Mouse (Mus musculus) stomach, postnatal 0 days (tissue): ENCODE measurements around the gene Trcg1. TPM values are rescaled to one million over a fixed set of nuclear protein-coding genes. Genes with fewer than 3 reads are reported as not detected.

ENCODE experiments used
- ATAC-seq: fragments of 200-750 bp; cut with Nextera tagmentation; 2 replicates; pipeline ENCODE4 v1.8.0; 2017; ENCODE audit not compliant: low FRiP score, low TSS enrichment
- DNase-seq: peaks from one replicate; pipeline ENCODE4 v3.0.0-alpha.2; 2016; ENCODE audit warnings: low spot score
- H3K27ac ChIP-seq: fragments of 300-500 bp; sonication (generic); replicated peaks from 2 replicates; pipeline ENCODE4 v1.5.1; 2014; ENCODE audit warnings: mild to moderate bottlenecking, control low read depth
- H3K27me3 ChIP-seq: fragments of 300-500 bp; sonication (generic); 2 replicates; pipeline ENCODE4 v1.6.1; 2014; ENCODE audit warnings: low read length; ENCODE audit not compliant: control insufficient read depth, insufficient read depth
- H3K36me3 ChIP-seq: fragments of 300-500 bp; sonication (generic); 2 replicates; pipeline ENCODE4 v1.6.1; 2014; ENCODE audit warnings: low read length, mixed read lengths; ENCODE audit not compliant: control insufficient read depth, insufficient read depth
- H3K4me1 ChIP-seq: fragments of 300-500 bp; sonication (generic); replicated peaks from 2 replicates; pipeline ENCODE4 v1.6.1; 2014; ENCODE audit warnings: antibody characterized with exemption; ENCODE audit not compliant: control insufficient read depth, insufficient read depth
- H3K4me2 ChIP-seq: fragments of 300-500 bp; sonication (generic); replicated peaks from 2 replicates; pipeline ENCODE4 v1.6.1; 2014; ENCODE audit warnings: low read depth, mild to moderate bottlenecking, control low read depth, moderate library complexity
- H3K4me3 ChIP-seq: fragments of 300-500 bp; sonication (generic); 2 replicates; pipeline ENCODE4 v1.5.1; 2014; ENCODE audit warnings: low read depth, low read length, control low read depth
- H3K9ac ChIP-seq: fragments of 300-500 bp; sonication (generic); 2 replicates; pipeline ENCODE4 v1.6.1; 2014; ENCODE audit warnings: mild to moderate bottlenecking, low read length, control low read depth, mixed read lengths
- H3K9me3 ChIP-seq: fragments of 300-500 bp; sonication (generic); 2 replicates; pipeline ENCODE4 v1.6.1; 2016; ENCODE audit warnings: low read length; ENCODE audit not compliant: control insufficient read depth
- CTCF ChIP-seq: IDR thresholded peaks from 2 replicates; pipeline ENCODE4 v1.5.1; 2016; ENCODE audit warnings: antibody characterized with exemption, low read depth, mild to moderate bottlenecking, moderate library complexity
- EP300 ChIP-seq: optimal IDR thresholded peaks from 2 replicates; pipeline ENCODE3; 2016; ENCODE audit warnings: antibody characterized with exemption
- WGBS: fragments of 180-500 bp; shearing (Covaris S2); extraction: QIAGEN DNeasy Blood & Tissue Kit; methylation state at CpG from one replicate; pipeline ENCODE4 v1.1.7; 2014; 5-methylcytosine and 5-hydroxymethylcytosine counted together
- polyA plus RNA-seq: library from polyadenylated mRNA; unstranded; fragments of >200 nt; fragmentation: Nextera tagmentation; extraction: Ambion mirVana; gene quantifications from 2 replicates; pipeline ENCODE4 v1.2.1, GENCODE M21; 2015

Gene Trcg1
- polyA plus RNA-seq, 1 experiment from 2014 or later, result not detected

DNA sequence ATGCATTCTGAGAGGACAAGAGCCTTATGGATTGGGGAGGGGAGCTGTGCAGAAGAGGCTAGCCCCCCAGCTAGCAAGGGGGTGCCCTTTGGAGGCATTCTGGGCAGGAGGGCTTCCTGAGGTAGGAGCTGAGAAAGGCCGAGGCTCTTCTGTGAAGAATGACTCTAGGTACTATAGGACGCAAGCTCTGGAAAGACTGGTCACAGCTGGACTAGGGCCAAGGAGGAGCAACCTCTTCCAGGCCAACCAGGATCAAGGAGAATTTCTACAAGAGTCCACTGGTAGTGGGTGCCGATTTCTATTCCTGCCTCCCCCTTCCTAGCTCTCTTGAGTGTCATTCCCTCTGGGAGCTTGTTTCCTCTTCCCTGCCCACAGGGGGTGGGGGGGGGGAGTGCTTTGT lies 46.3 kb downstream of the Trcg1 start:
- TF ChIP-seq EP300, result no peak
- TF ChIP-seq CTCF, result no peak
- Histone ChIP-seq H3K4me2 (no peak overlapping the region), H3K27ac (no peak overlapping the region), H3K4me3 (no peak overlapping the region), H3K9ac (no peak overlapping the region), H3K4me1 (no peaks in the 10 kb centered on the region), H3K9me3 (no peaks in the 10 kb centered on the region), H3K36me3 (no peaks in the 10 kb centered on the region), H3K27me3 (no peaks in the 10 kb centered on the region)
- 56% methylated on average over 3 of the region's 3 CpGs for WGBS
- DNase-seq (no peak), ATAC-seq (no peak)

DNA sequence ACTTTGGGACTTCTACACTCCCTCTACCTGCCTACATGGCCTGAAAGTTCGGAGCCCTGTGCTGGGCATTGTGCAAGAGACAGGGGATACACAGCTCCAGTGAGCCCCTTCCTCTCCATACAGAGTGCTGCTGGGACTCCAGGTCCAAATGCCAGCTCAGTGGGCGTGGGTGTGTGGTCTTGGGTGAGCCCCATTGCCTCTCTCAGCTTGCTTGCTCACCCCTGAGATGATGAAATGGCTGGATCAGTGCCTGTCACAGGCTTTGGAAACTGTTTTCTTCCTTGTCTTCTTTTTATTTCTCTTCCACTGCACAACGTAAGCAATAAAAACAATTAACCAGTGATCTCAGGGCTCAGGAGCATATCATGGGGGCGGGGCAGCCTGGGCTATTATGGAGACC lies 47.0 kb downstream of the Trcg1 start:
- Histone ChIP-seq H3K36me3 (no peaks in the 10 kb centered on the region), H3K9ac (no peak overlapping the region), H3K27me3 (no peaks in the 10 kb centered on the region), H3K4me2 (no peak overlapping the region), H3K4me1 (no peaks in the 10 kb centered on the region), H3K27ac (no peak overlapping the region), H3K4me3 (no peak overlapping the region), H3K9me3 (no peaks in the 10 kb centered on the region)
- TF ChIP-seq EP300 (no peak), CTCF (no peak)
- DNase-seq (no peak), ATAC-seq (no peak)
- 61% methylated on average over 4 of the region's 4 CpGs for WGBS

DNA sequence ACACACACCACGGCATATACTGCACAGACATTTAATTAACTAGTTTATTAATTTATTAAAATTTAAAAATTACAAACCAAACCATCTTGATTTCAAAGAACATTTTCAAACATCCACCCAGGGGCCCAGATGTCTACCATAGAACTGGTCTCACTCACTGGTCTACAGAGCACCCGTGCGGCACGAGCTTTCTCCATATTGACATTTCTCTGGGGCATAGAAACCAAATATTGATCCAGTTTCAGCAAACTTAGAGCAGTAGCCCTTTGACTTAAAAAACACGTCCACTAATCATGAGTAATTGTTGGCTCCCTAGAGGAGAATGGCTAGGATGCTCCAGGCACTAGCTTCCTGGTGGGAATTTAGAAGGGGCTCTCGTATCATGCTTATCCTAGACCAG lies 50.8 kb downstream of the Trcg1 start:
- H3K27ac ChIP-seq, result no peak overlapping the region
- H3K4me3 ChIP-seq, result no peak overlapping the region
- whole genome bisulfite sequencing, result 65% methylated on average over 6 of the region's 6 CpGs
- H3K9ac ChIP-seq, result no peak overlapping the region
- TF ChIP-seq EP300, result no peak
- TF ChIP-seq CTCF, result no peak
- no peaks in the 10 kb centered on the region for H3K27me3 ChIP-seq
- H3K9me3 ChIP-seq, result no peaks in the 10 kb centered on the region
- ATAC-seq (peak; percentile 43; the same call in 1 of the 2 replicates), DNase-seq (peak; percentile 51)
- no peak overlapping the region for H3K4me2 ChIP-seq
- H3K36me3 ChIP-seq, result no peaks in the 10 kb centered on the region
- H3K4me1 ChIP-seq, result no peaks in the 10 kb centered on the region

DNA sequence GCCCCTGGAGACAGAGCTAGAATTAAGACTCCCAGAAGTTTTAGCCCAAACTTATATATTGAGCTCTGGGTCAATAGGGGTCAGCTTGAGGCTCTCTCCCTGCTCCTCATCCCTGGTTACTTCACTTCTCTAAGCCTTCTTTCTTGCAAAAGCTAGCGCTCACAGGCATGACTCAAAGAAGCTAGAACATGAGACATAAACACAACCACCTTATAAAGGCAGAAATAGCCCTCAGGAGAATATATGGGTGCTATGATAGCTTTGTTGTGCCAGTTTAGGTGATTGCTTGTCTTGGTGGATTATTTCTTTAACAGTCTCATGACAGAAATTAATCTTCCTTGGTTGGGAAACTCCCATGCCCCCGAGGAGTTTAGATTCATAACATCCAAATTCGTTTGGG lies 58.5 kb downstream of the Trcg1 start:
- Histone ChIP-seq H3K9ac (no peak overlapping the region), H3K4me2 (no peak overlapping the region), H3K4me1 (no peaks in the 10 kb centered on the region; the same call in 1 of the 2 replicates), H3K4me3 (no peak overlapping the region), H3K27me3 (no peaks in the 10 kb centered on the region), H3K36me3 (no peaks in the 10 kb centered on the region), H3K27ac (no peak overlapping the region), H3K9me3 (no peaks in the 10 kb centered on the region)
- ATAC-seq, result no peak
- TF ChIP-seq CTCF (no peak), EP300 (no peak)
- 61% methylated on average over 3 of the region's 3 CpGs for WGBS
- DNase-seq, result no peak

- Histone ChIP-seq H3K4me1 (no peaks in the 10 kb centered on the region; the same call in 1 of the 2 replicates), H3K27ac (no peak overlapping the region), H3K36me3 (no peaks in the 10 kb centered on the region), H3K9me3 (no peaks in the 10 kb centered on the region), H3K4me2 (no peak overlapping the region), H3K4me3 (no peak overlapping the region), H3K9ac (no peak overlapping the region), H3K27me3 (no peaks in the 10 kb centered on the region)
- DNase-seq, result no peak
- TF ChIP-seq CTCF (no peak), EP300 (no peak)
- WGBS, result 60% methylated on average over 3 of the region's 3 CpGs
- ATAC-seq, result peak; percentile 89
These were observed 59.3 kb downstream of the Trcg1 start for GRCm38 (mm10) chr9:57295666-57296065.

DNA sequence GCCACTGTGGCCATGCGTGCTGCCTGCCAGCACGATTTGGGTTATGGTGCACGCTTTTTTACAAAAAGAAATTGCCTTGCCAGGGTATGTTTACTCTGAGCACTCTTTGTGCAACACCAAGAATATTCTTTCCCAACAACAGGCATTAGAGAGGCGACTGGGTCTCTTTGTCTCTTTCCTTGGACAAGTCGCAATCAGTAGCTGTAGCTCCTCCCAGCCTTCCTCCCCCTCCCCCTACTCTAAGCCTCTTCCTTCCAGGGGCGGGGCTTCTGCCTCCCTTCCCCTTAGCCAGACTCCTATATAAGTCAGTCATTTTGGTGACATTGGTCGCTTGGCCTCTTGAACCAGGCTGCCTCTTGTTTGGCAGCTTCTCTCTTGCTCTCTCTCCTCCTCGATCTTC lies 59.9 kb downstream of the Trcg1 start:
- no peaks in the 10 kb centered on the region for H3K9me3 ChIP-seq
- no peaks in the 10 kb centered on the region for H3K27me3 ChIP-seq
- no peaks in the 10 kb centered on the region for H3K36me3 ChIP-seq
- TF ChIP-seq EP300 (no peak), CTCF (no peak)
- ATAC-seq (no peak), DNase-seq (no peak)
- H3K4me1 ChIP-seq, result no peaks in the 10 kb centered on the region; the same call in 1 of the 2 replicates
- H3K27ac ChIP-seq, result no peak overlapping the region
- no peak overlapping the region for H3K9ac ChIP-seq
- no peak overlapping the region for H3K4me3 ChIP-seq
- no peak overlapping the region for H3K4me2 ChIP-seq
- WGBS, result 64% methylated on average over 8 of the region's 8 CpGs
